Mouse (Mus musculus): ENCODE data around the gene Cyp2r1. TPM values are rescaled to one million over a fixed set of nuclear protein-coding genes. Genes with fewer than 3 reads are reported as not detected.

The Cyp2r1 gene
- polyA plus RNA-seq, 1 experiment from 2014 or later = 2.6 TPM

DNA sequence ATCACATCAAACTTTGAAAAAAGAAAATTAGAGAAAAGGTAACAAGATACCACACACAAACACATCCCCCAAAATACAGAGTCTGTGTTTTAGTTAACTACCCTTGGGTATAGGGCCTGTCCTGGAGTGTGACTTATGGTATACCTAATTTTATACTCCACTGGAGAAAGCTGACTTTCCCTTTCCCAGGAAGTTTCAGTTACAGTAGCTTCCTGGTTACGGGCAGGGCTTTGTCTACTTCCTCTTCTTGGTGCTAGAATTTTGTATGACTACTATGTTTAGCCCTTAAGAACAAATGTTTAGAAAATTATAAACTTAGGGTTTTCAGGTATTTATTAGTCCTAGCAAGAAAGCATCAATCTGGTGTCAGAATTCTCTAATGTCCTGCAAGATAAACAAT, 36.5 kb downstream of the Cyp2r1 start:
- H3K27me3 ChIP-seq (ENCODE audit: control insufficient read depth, insufficient read depth, low read length) = no peaks in the 10 kb centered on the region
- no peaks in the 10 kb centered on the region for H3K4me1 ChIP-seq (ENCODE audit: control insufficient read depth, insufficient read depth, low read length)
- WGBS = 58% methylated on average over 1 of the region's 1 CpGs
- ATAC-seq (ENCODE audit: insufficient read depth, low FRiP score) = no peak
- no peak overlapping the region for H3K9ac ChIP-seq (ENCODE audit: low read length)
- no peak overlapping the region for H3K27ac ChIP-seq (ENCODE audit: low read length)
- no peaks in the 10 kb centered on the region for H3K36me3 ChIP-seq (ENCODE audit: control insufficient read depth, insufficient read depth, low read length)
- no peak overlapping the region for H3K4me2 ChIP-seq (ENCODE audit: low read depth, low read length)
- H3K9me3 ChIP-seq (replicated peaks; ENCODE audit: control insufficient read depth, low read length) = no peaks in the 10 kb centered on the region
- H3K4me3 ChIP-seq (replicated peaks; ENCODE audit: low read length) = no peak overlapping the region

DNA sequence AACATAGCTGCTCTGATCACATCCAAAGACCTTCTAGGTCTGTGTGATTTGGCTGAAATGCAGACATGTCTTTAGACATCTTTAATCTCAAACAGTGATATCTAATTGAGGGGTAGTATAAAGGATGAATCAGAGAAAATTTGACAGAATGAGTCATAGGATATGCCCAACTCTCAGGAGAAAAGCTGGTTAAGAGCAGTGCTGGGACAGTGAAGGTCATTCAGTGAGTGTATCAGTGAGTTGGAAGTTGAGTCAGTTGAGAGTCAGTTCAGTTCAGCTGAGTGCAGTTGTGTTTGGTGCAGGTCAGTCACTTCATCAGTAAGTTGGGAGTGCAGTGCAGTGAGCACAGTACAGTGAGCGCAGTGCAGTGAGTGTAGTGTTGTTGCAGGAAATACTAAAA, 42.6 kb downstream of the Cyp2r1 start:
- no peak overlapping the region for H3K9ac ChIP-seq (ENCODE audit: low read length)
- 100% methylated on average over 1 of the region's 1 CpGs for WGBS
- no peak for ATAC-seq (ENCODE audit: insufficient read depth, low FRiP score)

DNA sequence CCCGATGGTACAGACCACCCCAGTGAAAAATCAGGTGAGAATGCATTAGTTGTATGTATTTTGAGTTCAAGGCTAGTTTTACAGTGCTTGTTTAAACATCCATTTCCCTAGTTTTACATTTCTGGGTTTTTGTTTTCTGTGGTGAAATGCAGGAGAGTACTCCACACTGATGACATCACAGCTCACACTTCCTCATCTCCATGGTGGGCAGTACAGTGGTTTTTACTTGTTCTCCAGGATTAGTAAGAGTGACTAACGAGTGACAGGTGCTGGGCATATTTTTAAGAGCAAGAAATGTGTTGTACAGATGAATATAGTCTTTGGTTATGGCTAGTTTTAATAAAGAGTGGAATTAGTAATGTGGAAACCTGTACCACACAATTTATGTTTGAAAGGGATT, 53.9 kb downstream of the Cyp2r1 start:
- no peaks in the 10 kb centered on the region for H3K4me1 ChIP-seq (ENCODE audit: control insufficient read depth, insufficient read depth, low read length)
- no peak for ATAC-seq (ENCODE audit: insufficient read depth, low FRiP score)
- H3K36me3 ChIP-seq (ENCODE audit: control insufficient read depth, insufficient read depth, low read length) = no peaks in the 10 kb centered on the region
- H3K9ac ChIP-seq (ENCODE audit: low read length) = no peak overlapping the region
- no peak overlapping the region for H3K27ac ChIP-seq (ENCODE audit: low read length)
- WGBS = 76% methylated on average over 2 of the region's 2 CpGs
- H3K4me3 ChIP-seq (replicated peaks; ENCODE audit: low read length) = no peak overlapping the region
- H3K27me3 ChIP-seq (ENCODE audit: control insufficient read depth, insufficient read depth, low read length) = no peaks in the 10 kb centered on the region
- H3K4me2 ChIP-seq (ENCODE audit: low read depth, low read length) = no peak overlapping the region
- H3K9me3 ChIP-seq (replicated peaks; ENCODE audit: control insufficient read depth, low read length) = no peaks in the 10 kb centered on the region

More for the DNA sequence above, 42.6 kb downstream of the Cyp2r1 start:
- no peaks in the 10 kb centered on the region for H3K27me3 ChIP-seq (ENCODE audit: control insufficient read depth, insufficient read depth, low read length)
- no peaks in the 10 kb centered on the region for H3K4me1 ChIP-seq (ENCODE audit: control insufficient read depth, insufficient read depth, low read length)
- H3K27ac ChIP-seq (ENCODE audit: low read length) = no peak overlapping the region
- H3K9me3 ChIP-seq (replicated peaks; ENCODE audit: control insufficient read depth, low read length) = no peaks in the 10 kb centered on the region
- H3K36me3 ChIP-seq (ENCODE audit: control insufficient read depth, insufficient read depth, low read length) = no peaks in the 10 kb centered on the region
- no peak overlapping the region for H3K4me2 ChIP-seq (ENCODE audit: low read depth, low read length)
- no peak overlapping the region for H3K4me3 ChIP-seq (replicated peaks; ENCODE audit: low read length)

Other genes with a start within 250 kb of the Cyp2r1 start
- gene Pde3b, start 147.7 kb downstream of the Cyp2r1 start, polyA plus RNA-seq (2015; fragmentation: Nextera tagmentation; extraction: Ambion mirVana) = 2.6 and 3.5 TPM in 2 replicates
- gene Calca, start 73.4 kb upstream of the Cyp2r1 start, polyA plus RNA-seq (2015; fragmentation: Nextera tagmentation; extraction: Ambion mirVana) = 2.6 and 3.1 TPM in 2 replicates
- 4.6 and 5.4 TPM in 2 replicates for gene Calcb, start 155.7 kb upstream of the Cyp2r1 start, polyA plus RNA-seq (2015; fragmentation: Nextera tagmentation; extraction: Ambion mirVana)
- 25.1 and 29.6 TPM in 2 replicates for gene Insc, start 180.7 kb upstream of the Cyp2r1 start, polyA plus RNA-seq (2015; fragmentation: Nextera tagmentation; extraction: Ambion mirVana)